Mouse (Mus musculus) T-helper 17 cell (primary cell): ENCODE measurements around the gene Hoxa1.

Experiments used
- in situ Hi-C, 2 experiments: fragments of 300-600 bp; cut with MboI, MseI; formaldehyde crosslinking; loops; 1 replicate in 1 of 2; 2 replicates in 1 of 2; pipeline ENCODE4 v1.15.1; 2025; ENCODE audit warnings: high pct_unique_total_duplicates in 2 of 2

Hoxa1 gene

GRCm38 (mm10) chr6:52160511-52161335 lies 2.6 kb upstream of the Hoxa1 start:
- in situ Hi-C loops: no loop called here

- in situ Hi-C loops: no loop called here
Measured at GRCm38 (mm10) chr6:52159979-52160378, 1.9 kb upstream of the Hoxa1 start.

GRCm38 (mm10) chr6:52159164-52159761 lies 1.1 kb upstream of the Hoxa1 start:
- in situ Hi-C loops: no loop called here

- in situ Hi-C loops: no loop called here
Measured at GRCm38 (mm10) chr6:52157466-52158275, 446 bp downstream of the Hoxa1 start.

- in situ Hi-C loops: no loop called here
Measured at GRCm38 (mm10) chr6:52156551-52157200, 1.4 kb downstream of the Hoxa1 start.

- in situ Hi-C loops: no loop called here
Measured at GRCm38 (mm10) chr6:52155471-52155870, 2.6 kb downstream of the Hoxa1 start.

GRCm38 (mm10) chr6:52154044-52154443 lies 4.1 kb downstream of the Hoxa1 start:
- in situ Hi-C loops: no loop called here

GRCm38 (mm10) chr6:52153270-52153669 lies 4.8 kb downstream of the Hoxa1 start:
- in situ Hi-C loops: no loop called here

- in situ Hi-C loops: no loop called here
Measured at GRCm38 (mm10) chr6:52152226-52153193, 5.6 kb downstream of the Hoxa1 start.

- in situ Hi-C loops: no loop called here
Measured at GRCm38 (mm10) chr6:52151571-52151970, 6.5 kb downstream of the Hoxa1 start.

- in situ Hi-C loops: no loop called here
Measured at GRCm38 (mm10) chr6:52150401-52150966, 7.6 kb downstream of the Hoxa1 start.

GRCm38 (mm10) chr6:52139115-52139514 lies 19.0 kb downstream of the Hoxa1 start:
- in situ Hi-C loops: no loop called here

- in situ Hi-C loops: no loop called here
Measured at GRCm38 (mm10) chr6:52138576-52138975, 19.5 kb downstream of the Hoxa1 start.

- in situ Hi-C loops: no loop called here
Measured at GRCm38 (mm10) chr6:52137841-52138535, 20.1 kb downstream of the Hoxa1 start.

- in situ Hi-C loops: no loop called here
Measured at GRCm38 (mm10) chr6:52123673-52124072, 34.4 kb downstream of the Hoxa1 start.

GRCm38 (mm10) chr6:52121173-52121572 lies 36.9 kb downstream of the Hoxa1 start:
- in situ Hi-C loops: no loop called here

GRCm38 (mm10) chr6:52118903-52119635 lies 39.0 kb downstream of the Hoxa1 start:
- in situ Hi-C loops: no loop called here

GRCm38 (mm10) chr6:52115899-52116298 lies 42.2 kb downstream of the Hoxa1 start:
- in situ Hi-C loops: no loop called here

- in situ Hi-C loops: no loop called here
Measured at GRCm38 (mm10) chr6:52111846-52112245, 46.3 kb downstream of the Hoxa1 start.
